Mouse (Mus musculus) heart, embryonic 14.5 days (tissue): Measurements from ENCODE around the gene Slc7a4. TPM values are rescaled to one million over a fixed set of nuclear protein-coding genes. Genes with fewer than 3 reads are reported as not detected.

ENCODE experiments used
- ATAC-seq: fragments of 200-750 bp; cut with Nextera tagmentation; 2 replicates; pipeline ENCODE4 v1.8.0; 2017; ENCODE audit warnings: low read depth, moderate TSS enrichment; ENCODE audit not compliant: insufficient number of reproducible peaks, insufficient read depth, low FRiP score
- H3K27ac ChIP-seq, 2 experiments: fragments of 200-500 bp in 1 of 2; fragments of 300-500 bp in 1 of 2; sonication (generic) in 1 of 2; replicated peaks in 1 of 2; 2 replicates each; pipeline ENCODE4 v1.5.1; 2012 to 2014; ENCODE audit warnings: low read depth in 2 of 2, low read length in 2 of 2, control low read depth in 1 of 2, mild to moderate bottlenecking in 1 of 2, mixed read lengths in 1 of 2; ENCODE audit not compliant: control insufficient read depth in 1 of 2, insufficient read depth in 1 of 2
- H3K27me3 ChIP-seq: fragments of 300-500 bp; sonication (generic); 2 replicates; pipeline ENCODE4 v1.6.1; 2014; ENCODE audit warnings: mild to moderate bottlenecking, low read length, control low read depth; ENCODE audit not compliant: control insufficient read depth, insufficient read depth
- H3K36me3 ChIP-seq: fragments of 300-500 bp; sonication (generic); 2 replicates; pipeline ENCODE4 v1.6.1; 2014; ENCODE audit warnings: mild to moderate bottlenecking, control low read depth, low read length, mixed read lengths; ENCODE audit not compliant: control insufficient read depth, insufficient read depth
- H3K4me1 ChIP-seq, 2 experiments: fragments of 200-500 bp in 1 of 2; fragments of 300-500 bp in 1 of 2; sonication (generic) in 1 of 2; 2 replicates each; pipeline ENCODE4 v1.6.1; 2012 to 2014; ENCODE audit warnings: low read length in 2 of 2, control low read depth in 1 of 2, mixed read lengths in 1 of 2; ENCODE audit not compliant: control insufficient read depth in 2 of 2, insufficient read depth in 2 of 2
- H3K4me2 ChIP-seq: fragments of 300-500 bp; sonication (generic); 2 replicates; pipeline ENCODE4 v1.6.1; 2014; ENCODE audit warnings: mild to moderate bottlenecking, low read length
- H3K4me3 ChIP-seq, 2 experiments: fragments of 200-500 bp in 1 of 2; fragments of 300-500 bp in 1 of 2; sonication (generic) in 1 of 2; 2 replicates each; pipeline ENCODE4 v1.5.1; 2012 to 2014; ENCODE audit warnings: low read length in 2 of 2, mild to moderate bottlenecking in 2 of 2, control low read depth in 1 of 2, low read depth in 1 of 2, moderate library complexity in 1 of 2; ENCODE audit not compliant: control insufficient read depth in 1 of 2, insufficient read depth in 1 of 2
- H3K9ac ChIP-seq: fragments of 300-500 bp; sonication (generic); 2 replicates; pipeline ENCODE4 v1.6.1; 2014; ENCODE audit warnings: mild to moderate bottlenecking, low read length
- H3K9me3 ChIP-seq: fragments of 300-500 bp; sonication (generic); 2 replicates; pipeline ENCODE4 v1.6.1; 2016; ENCODE audit warnings: low read length, control low read depth; ENCODE audit not compliant: control insufficient read depth
- WGBS: fragments of 180-500 bp; shearing (Covaris S2); extraction: QIAGEN DNeasy Blood & Tissue Kit; methylation state at CpG from one replicate; pipeline ENCODE4 v1.1.7; 2014; 5-methylcytosine and 5-hydroxymethylcytosine counted together
- polyA plus RNA-seq: library from polyadenylated mRNA; unstranded; fragments of >200 nt; fragmentation: Nextera tagmentation; extraction: Ambion mirVana; gene quantifications from 2 replicates; pipeline ENCODE4 v1.2.1, GENCODE M21; 2014

The Slc7a4 gene
- polyA plus RNA-seq, 1 experiment from 2014 or later, result 12.8 TPM

GRCm38 (mm10) chr16:17576825-17577215 is 6.2 kb downstream of the Slc7a4 start:
- Histone ChIP-seq H3K4me2 (peak overlapping the region; percentile 96), H3K4me3 (peak overlapping the region; percentile 50 to 61), H3K9ac (peak overlapping the region; percentile 74), H3K27ac (no peak overlapping the region), H3K9me3 (no peaks in the 10 kb centered on the region), H3K27me3 (peaks cover 12% of the 10 kb centered on the region; the same call in 1 of the 2 replicates), H3K36me3 (no peaks in the 10 kb centered on the region), H3K4me1 (peaks cover 4 to 8% of the 10 kb centered on the region in 2 experiments)
- 12% methylated on average over 8 of the region's 8 CpGs for WGBS
- ATAC-seq, result no peak

- Histone ChIP-seq H3K27ac (no peak overlapping the region), H3K36me3 (no peaks in the 10 kb centered on the region), H3K9ac (peak overlapping the region; percentile 74), H3K4me3 (peak overlapping the region; percentile 50 to 61), H3K4me1 (peaks cover 4 to 8% of the 10 kb centered on the region in 2 experiments), H3K4me2 (peak overlapping the region; percentile 96), H3K9me3 (no peaks in the 10 kb centered on the region), H3K27me3 (peaks cover 16% of the 10 kb centered on the region)
- 11% methylated on average over 45 of the region's 45 CpGs for WGBS
- no peak for ATAC-seq
Observed at GRCm38 (mm10) chr16:17575870-17576824, 6.9 kb downstream of the Slc7a4 start.

GRCm38 (mm10) chr16:17566186-17566585 is 16.8 kb downstream of the Slc7a4 start:
- ATAC-seq, result no peak
- Histone ChIP-seq H3K27ac (no peak overlapping the region), H3K27me3 (0 out of 2 replicates have a peak, but pooled peaks cover under 1% of the 10 kb centered on the region), H3K4me3 (no peak overlapping the region), H3K4me2 (no peak overlapping the region), H3K4me1 (peaks cover 10 to 11% of the 10 kb centered on the region in 2 experiments), H3K9me3 (no peaks in the 10 kb centered on the region), H3K36me3 (no peaks in the 10 kb centered on the region), H3K9ac (no peak overlapping the region)
- WGBS, result 17% methylated on average over 4 of the region's 4 CpGs

GRCm38 (mm10) chr16:17564771-17565170 is 18.2 kb downstream of the Slc7a4 start:
- WGBS, result 47% methylated on average over 3 of the region's 3 CpGs
- ATAC-seq, result no peak
- no peak overlapping the region for H3K27ac ChIP-seq

GRCm38 (mm10) chr16:17564221-17564620 is 18.8 kb downstream of the Slc7a4 start:
- Histone ChIP-seq H3K27ac (no peak overlapping the region), H3K27me3 (no peaks in the 10 kb centered on the region), H3K4me3 (no peak overlapping the region), H3K9ac (no peak overlapping the region), H3K9me3 (no peaks in the 10 kb centered on the region), H3K4me1 (peaks cover 14 to 17% of the 10 kb centered on the region in 2 experiments), H3K4me2 (no peak overlapping the region), H3K36me3 (no peaks in the 10 kb centered on the region)
- no peak for ATAC-seq
- WGBS, result 66% methylated on average over 2 of the region's 2 CpGs

More at GRCm38 (mm10) chr16:17564771-17565170, 18.2 kb downstream of the Slc7a4 start:
- no peaks in the 10 kb centered on the region for H3K27me3 ChIP-seq
- no peaks in the 10 kb centered on the region for H3K9me3 ChIP-seq
- H3K4me2 ChIP-seq, result no peak overlapping the region
- peaks cover 13 to 16% of the 10 kb centered on the region in 2 experiments for H3K4me1 ChIP-seq
- no peaks in the 10 kb centered on the region for H3K36me3 ChIP-seq
- H3K4me3 ChIP-seq, result no peak overlapping the region
- H3K9ac ChIP-seq, result no peak overlapping the region

GRCm38 (mm10) chr16:17563580-17563979 is 19.4 kb downstream of the Slc7a4 start:
- ATAC-seq, result no peak
- Histone ChIP-seq H3K36me3 (no peaks in the 10 kb centered on the region), H3K27me3 (no peaks in the 10 kb centered on the region), H3K4me1 (peaks cover 20 to 23% of the 10 kb centered on the region in 2 experiments), H3K4me3 (no peak overlapping the region), H3K27ac (no peak overlapping the region), H3K4me2 (no peak overlapping the region), H3K9ac (no peak overlapping the region), H3K9me3 (no peaks in the 10 kb centered on the region)
- WGBS, result 44% methylated on average over 1 of the region's 1 CpGs

GRCm38 (mm10) chr16:17561751-17562208 is 21.2 kb downstream of the Slc7a4 start, which contains the start of gene P2rx6:
TSS of gene P2rx6 (plus strand) at chr16:17561885.
- peak within 1 kb of the TSS; percentile 36 to 39 for H3K4me3 ChIP-seq
- peak within 1 kb of the TSS; percentile 64; a peak in 3 of 4 replicates for H3K27ac ChIP-seq
- peak within 1 kb of the TSS; percentile 61 for H3K9ac ChIP-seq
- H3K36me3 ChIP-seq, result no peaks in the 10 kb centered on the region
- WGBS, result 3% methylated on average over 10 of the region's 10 CpGs
- peaks cover 26 to 29% of the 10 kb centered on the region in 2 experiments for H3K4me1 ChIP-seq
- peak within 1 kb of the TSS; percentile 83 for H3K4me2 ChIP-seq
- no peaks in the 10 kb centered on the region for H3K27me3 ChIP-seq
- ATAC-seq, result no peak; the same call in 1 of the 2 replicates
- no peaks in the 10 kb centered on the region for H3K9me3 ChIP-seq
